Mouse (Mus musculus) thymus, adult 2 months (tissue): Measurements from ENCODE around the gene Wnk2.

ENCODE experiments used
- CTCF ChIP-seq: fragments of 200-500 bp; IDR thresholded peaks from 2 replicates; pipeline ENCODE4 v1.5.1; 2012; ENCODE audit warnings: mild to moderate bottlenecking, control low read depth, low read length, moderate library complexity, borderline replicate concordance; ENCODE audit not compliant: control insufficient read depth, poor library complexity, insufficient read depth; ENCODE audit errors: extremely low read depth
- POLR2A ChIP-seq: fragments of 200-500 bp; IDR thresholded peaks from 2 replicates; pipeline ENCODE4 v1.6.1; 2012; ENCODE audit warnings: mild to moderate bottlenecking, low read length, control low read depth, moderate library complexity; ENCODE audit not compliant: control insufficient read depth, poor library complexity, insufficient read depth; ENCODE audit errors: extremely low read depth

GRCm38 (mm10) chr13:49112652-49113051 is 35.2 kb downstream of the Wnk2 start:
- TF ChIP-seq POLR2A (no peak), CTCF (no peak)
